Mouse (Mus musculus) heart, postnatal 0 days (tissue): ENCODE measurements around the gene Nceh1.

ENCODE experiments used
- CTCF ChIP-seq: IDR thresholded peaks from 2 replicates; pipeline ENCODE4 v1.5.1; 2016; ENCODE audit warnings: antibody characterized with exemption, control low read depth, low read depth
- EP300 ChIP-seq: IDR thresholded peaks from 2 replicates; pipeline ENCODE4 v1.6.1; 2016; ENCODE audit warnings: antibody characterized with exemption, low read depth

- no peak for TF ChIP-seq CTCF
- TF ChIP-seq EP300: no peak
Measured at GRCm38 (mm10) chr3:27217331-27217730, 34.6 kb downstream of the Nceh1 start.
